Mouse (Mus musculus): ENCODE results near the gene Hoxa13. TPM values are rescaled to one million over a fixed set of nuclear protein-coding genes. Genes with fewer than 3 reads are reported as not detected.

Hoxa13 gene
- polyA plus RNA-seq, 1 experiment, result not detected

DNA sequence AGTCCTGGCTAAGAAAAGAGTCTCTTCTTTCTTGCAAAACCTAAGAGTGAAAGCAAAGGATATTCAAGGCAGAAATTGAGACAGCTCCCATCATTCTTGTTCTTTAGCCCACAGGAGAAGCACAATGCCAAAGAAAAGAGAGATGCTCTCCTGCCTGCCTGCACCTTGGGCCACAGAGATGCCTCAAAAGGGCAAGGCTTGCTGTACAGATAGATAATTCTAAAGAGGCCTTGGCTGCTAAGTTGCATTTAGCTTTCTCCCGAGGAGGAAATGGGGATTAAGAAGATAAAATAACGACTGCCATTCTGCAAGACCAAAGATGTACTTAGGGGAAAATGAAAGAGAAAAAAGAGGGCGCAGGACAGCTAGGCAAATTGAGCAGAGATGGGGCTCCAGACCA, 13.8 kb downstream of the Hoxa13 start:
- no peak overlapping the region for H3K4me3 ChIP-seq (replicated peaks; ENCODE audit: extremely low read depth, low read depth, low read length)
- peaks cover 2% of the 10 kb centered on the region for H3K4me1 ChIP-seq (ENCODE audit: control insufficient read depth, insufficient read depth, low read length)
- no peak for TF ChIP-seq CTCF (IDR thresholded peaks at IDR 0.05; ENCODE audit: insufficient read depth, low read length)
- 8% methylated on average over 3 of the region's 3 CpGs for WGBS
- no peak for DNase-seq

DNA sequence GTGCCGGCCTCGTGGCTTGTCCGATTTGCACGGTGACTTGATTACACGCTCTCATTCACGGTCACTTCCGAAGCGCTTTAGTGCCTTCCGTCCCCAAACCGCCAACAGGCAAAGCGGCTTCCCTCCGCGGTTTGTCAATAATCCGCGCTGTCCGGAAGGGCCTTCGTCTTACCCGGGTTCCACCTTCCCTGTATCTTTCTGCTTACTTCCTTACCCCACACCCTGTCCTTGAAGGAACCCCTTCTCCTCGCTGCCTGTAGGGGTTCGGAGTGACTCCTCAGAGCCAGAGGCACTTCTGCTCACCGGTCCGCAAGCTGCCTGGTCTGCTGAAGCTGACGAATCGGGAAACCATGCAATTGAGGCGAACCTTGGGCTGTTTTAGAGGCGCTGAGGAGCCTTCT, 14.3 kb downstream of the Hoxa13 start:
- no peak for DNase-seq
- Histone ChIP-seq H3K4me1 (ENCODE audit: control insufficient read depth, insufficient read depth, low read length) (peaks cover 2% of the 10 kb centered on the region), H3K4me3 (replicated peaks; ENCODE audit: extremely low read depth, low read depth, low read length) (no peak overlapping the region)
- TF ChIP-seq POLR2A (IDR thresholded peaks at IDR 0.05; ENCODE audit: borderline replicate concordance, extremely low read depth, low read depth, low read length), result no peak
- no peak for TF ChIP-seq CTCF (IDR thresholded peaks at IDR 0.05; ENCODE audit: insufficient read depth, low read length)
- WGBS, result 2% methylated on average over 26 of the region's 26 CpGs

DNA sequence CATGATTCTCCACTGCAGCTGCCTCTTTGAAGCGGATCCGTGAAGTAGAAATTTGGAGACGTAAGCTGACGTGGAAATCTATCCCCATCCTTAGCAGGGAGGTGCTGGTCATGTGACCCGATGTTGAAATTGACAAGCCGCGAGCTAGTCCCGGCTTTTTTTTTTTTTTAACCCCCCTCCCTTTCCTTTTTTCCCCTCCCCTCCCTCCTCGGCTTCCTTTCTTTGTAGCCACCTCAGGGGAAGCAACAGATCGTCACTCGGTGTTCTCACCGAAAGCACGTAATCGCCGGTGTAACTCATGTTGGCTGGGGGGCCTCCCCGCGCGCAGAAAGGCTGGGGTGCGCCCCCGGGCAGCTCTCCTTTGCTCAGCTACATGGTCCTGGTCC, 14.9 kb downstream of the Hoxa13 start, which contains the start of gene Hoxa11:
Gene Hoxa11 (minus strand): TSS at position 54 of the 386 bp plus-strand sequence.
- Histone ChIP-seq H3K4me3 (replicated peaks; ENCODE audit: extremely low read depth, low read depth, low read length) (no peak within 1 kb of the TSS), H3K4me1 (ENCODE audit: control insufficient read depth, insufficient read depth, low read length) (peaks cover 2% of the 10 kb centered on the region)
- WGBS, result 4% methylated on average over 20 of the region's 20 CpGs
- DNase-seq, result no peak
- TF ChIP-seq CTCF (IDR thresholded peaks at IDR 0.05; ENCODE audit: insufficient read depth, low read length) (no peak), POLR2A (IDR thresholded peaks at IDR 0.05; ENCODE audit: borderline replicate concordance, extremely low read depth, low read depth, low read length) (no peak)

DNA sequence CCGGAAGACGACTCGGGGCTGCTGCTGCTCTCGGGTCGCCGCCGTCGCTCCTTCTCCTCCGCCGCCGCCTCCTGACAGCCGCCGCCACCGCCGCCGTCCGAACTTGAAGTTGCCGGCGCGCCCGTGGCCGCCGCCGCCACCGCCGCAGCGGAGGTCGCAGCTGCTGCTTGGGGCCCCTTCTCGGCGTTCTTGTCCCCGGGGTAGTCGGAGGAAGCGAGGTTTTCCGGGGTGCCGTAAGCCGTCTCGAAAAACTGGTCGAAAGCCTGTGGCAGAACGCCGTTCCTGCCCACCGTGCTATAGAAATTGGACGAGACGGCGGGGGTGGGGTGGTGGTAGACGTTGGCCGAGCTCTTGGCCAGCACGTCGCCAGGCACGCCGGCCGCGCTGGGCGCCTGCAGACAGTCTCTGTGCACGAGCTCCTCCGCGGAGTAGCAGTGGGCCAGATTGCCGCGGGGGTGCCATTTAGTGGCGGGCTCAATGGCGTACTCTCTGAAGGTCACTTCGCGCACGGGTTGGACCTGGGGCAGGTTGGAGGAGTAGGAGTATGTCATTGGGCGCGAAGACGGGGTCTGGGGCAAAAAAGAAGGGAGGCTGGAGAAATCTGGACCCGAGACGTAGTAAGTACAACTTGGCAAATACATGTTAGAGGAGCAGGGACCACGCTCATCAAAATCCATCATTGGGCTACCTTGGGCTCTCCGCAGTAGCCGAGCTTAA, 15.5 kb downstream of the Hoxa13 start:
- TF ChIP-seq POLR2A (IDR thresholded peaks at IDR 0.05; ENCODE audit: borderline replicate concordance, extremely low read depth, low read depth, low read length) (no peak), CTCF (IDR thresholded peaks at IDR 0.05; ENCODE audit: insufficient read depth, low read length) (no peak)
- no peak overlapping the region for H3K4me3 ChIP-seq (replicated peaks; ENCODE audit: extremely low read depth, low read depth, low read length)
- WGBS, result 4% methylated on average over 71 of the region's 71 CpGs
- no peak for DNase-seq
- peaks cover 2% of the 10 kb centered on the region for H3K4me1 ChIP-seq (ENCODE audit: control insufficient read depth, insufficient read depth, low read length)

DNA sequence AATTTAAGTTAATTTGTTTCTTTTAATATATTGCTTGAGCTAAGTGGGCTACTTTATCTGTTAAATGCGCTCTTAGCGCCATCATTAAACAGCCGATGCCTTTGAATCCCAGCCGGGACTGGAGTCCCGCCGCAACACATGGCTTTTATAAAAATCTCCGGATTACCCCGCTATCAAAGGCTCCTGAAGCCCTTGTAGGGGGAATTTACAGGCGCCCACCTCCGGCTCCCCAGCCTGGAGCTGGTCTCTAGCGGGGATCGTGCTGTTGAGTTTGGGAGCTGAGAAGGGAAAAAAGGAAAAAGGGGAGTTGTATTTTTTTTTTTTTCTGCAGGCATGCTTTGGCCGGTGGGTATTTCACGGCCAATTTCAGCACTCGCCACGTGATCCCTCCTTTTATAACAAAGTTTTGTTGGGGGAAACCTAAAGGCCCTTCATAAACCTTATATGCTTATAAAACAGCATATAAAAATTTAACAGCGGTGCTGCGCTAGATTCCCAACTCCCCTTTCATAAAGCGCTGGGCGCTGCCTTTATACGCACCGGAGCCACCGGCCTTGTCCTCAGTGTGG, 16.1 kb downstream of the Hoxa13 start:
- Histone ChIP-seq H3K4me3 (replicated peaks; ENCODE audit: extremely low read depth, low read depth, low read length) (no peak overlapping the region), H3K4me1 (ENCODE audit: control insufficient read depth, insufficient read depth, low read length) (peaks cover 2% of the 10 kb centered on the region)
- WGBS, result 8% methylated on average over 23 of the region's 23 CpGs
- no peak for DNase-seq
- no peak for TF ChIP-seq POLR2A (IDR thresholded peaks at IDR 0.05; ENCODE audit: borderline replicate concordance, extremely low read depth, low read depth, low read length)
- no peak for TF ChIP-seq CTCF (IDR thresholded peaks at IDR 0.05; ENCODE audit: insufficient read depth, low read length)

DNA sequence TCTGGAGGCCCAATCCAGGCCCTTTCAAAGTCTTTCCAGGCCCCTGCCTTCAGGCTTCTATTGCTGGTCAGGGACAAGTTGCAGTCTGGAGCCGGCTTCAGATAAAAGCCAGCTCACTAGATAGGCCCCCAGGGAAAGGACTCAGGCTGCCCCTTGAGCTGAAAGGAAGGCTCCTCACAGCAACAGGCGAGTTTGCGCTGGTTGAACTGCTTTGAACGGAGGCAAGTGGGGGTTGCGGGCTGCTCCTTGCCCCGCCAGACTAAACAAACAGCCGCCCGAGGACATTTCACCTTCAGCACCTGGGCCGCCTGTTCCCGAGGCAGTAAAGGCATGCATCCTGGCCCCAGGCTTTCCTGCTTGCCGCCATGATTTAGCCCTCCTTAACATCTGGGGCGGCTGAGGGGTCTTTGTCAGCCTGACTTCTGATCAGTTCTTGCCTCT, 17.0 kb downstream of the Hoxa13 start:
- 14% methylated on average over 12 of the region's 12 CpGs for WGBS
- DNase-seq, result no peak
- H3K4me3 ChIP-seq (replicated peaks; ENCODE audit: extremely low read depth, low read depth, low read length), result no peak overlapping the region

DNA sequence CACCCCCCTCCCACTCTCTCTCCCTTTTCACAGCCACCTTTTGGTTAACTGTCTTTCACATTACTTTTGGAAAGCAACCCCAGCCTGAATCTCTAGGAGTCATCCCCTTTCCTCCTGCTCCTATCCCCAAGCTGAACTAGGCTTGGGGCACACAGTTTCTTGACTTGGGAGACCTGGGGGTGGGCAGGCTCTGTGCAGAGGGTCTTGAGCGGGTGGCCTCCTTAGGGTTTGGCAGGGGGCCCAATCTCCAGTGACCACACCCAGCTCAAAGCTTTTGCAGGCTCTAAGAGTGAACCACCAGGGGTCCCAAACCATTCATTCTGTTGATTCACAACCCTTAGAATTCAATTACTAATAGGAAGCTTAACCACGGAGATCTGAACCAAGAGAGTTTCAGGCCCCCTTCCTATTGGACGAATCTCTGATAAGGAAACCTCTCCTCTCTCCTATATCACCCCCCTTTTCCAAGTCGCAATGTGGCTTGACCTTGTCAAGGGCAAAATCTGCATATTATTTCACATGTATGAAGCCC, 17.8 kb downstream of the Hoxa13 start:
- Histone ChIP-seq H3K4me3 (replicated peaks; ENCODE audit: extremely low read depth, low read depth, low read length) (no peak overlapping the region), H3K4me1 (ENCODE audit: control insufficient read depth, insufficient read depth, low read length) (peaks cover 2% of the 10 kb centered on the region)
- TF ChIP-seq POLR2A (IDR thresholded peaks at IDR 0.05; ENCODE audit: borderline replicate concordance, extremely low read depth, low read depth, low read length) (no peak), CTCF (IDR thresholded peaks at IDR 0.05; ENCODE audit: insufficient read depth, low read length) (no peak)
- no peak for DNase-seq
- WGBS, result 11% methylated on average over 4 of the region's 4 CpGs

More for the DNA sequence above, 17.0 kb downstream of the Hoxa13 start:
- peaks cover 2% of the 10 kb centered on the region for H3K4me1 ChIP-seq (ENCODE audit: control insufficient read depth, insufficient read depth, low read length)
- TF ChIP-seq POLR2A (IDR thresholded peaks at IDR 0.05; ENCODE audit: borderline replicate concordance, extremely low read depth, low read depth, low read length), result no peak
- TF ChIP-seq CTCF (IDR thresholded peaks at IDR 0.05; ENCODE audit: insufficient read depth, low read length), result no peak

DNA sequence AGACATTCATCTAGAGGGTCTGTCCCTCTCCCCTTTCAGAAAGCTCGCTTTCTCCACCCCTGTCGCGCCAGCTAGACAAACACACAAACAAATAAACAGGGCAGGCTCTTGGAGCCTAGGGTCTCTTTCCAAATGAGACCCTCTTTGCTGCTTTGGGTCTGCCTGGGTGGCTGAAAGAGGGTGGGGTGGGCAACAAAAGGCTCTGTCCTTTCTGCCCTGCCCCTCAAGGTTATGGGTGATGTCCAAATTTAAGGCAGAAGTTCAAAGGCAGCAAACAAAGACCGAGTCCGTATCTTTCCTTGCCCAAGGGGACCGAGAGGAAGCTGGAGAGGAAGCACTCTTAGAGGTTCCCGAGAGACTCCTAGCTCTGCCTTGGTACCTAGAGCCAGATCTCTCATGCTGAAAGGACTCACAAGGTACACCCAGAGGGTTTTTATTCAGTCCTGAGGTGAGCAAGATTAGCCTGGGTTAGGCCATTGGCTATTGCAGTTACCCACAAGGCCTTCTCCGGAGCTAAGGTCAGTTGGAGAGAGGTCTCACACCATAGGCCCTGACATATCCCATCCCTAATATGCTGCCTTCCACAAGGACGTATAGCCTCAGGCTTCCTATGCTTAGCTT, 19.6 kb downstream of the Hoxa13 start:
- WGBS, result 11% methylated on average over 9 of the region's 9 CpGs
- TF ChIP-seq POLR2A (IDR thresholded peaks at IDR 0.05; ENCODE audit: borderline replicate concordance, extremely low read depth, low read depth, low read length), result no peak
- TF ChIP-seq CTCF (IDR thresholded peaks at IDR 0.05; ENCODE audit: insufficient read depth, low read length), result no peak
- H3K4me1 ChIP-seq (ENCODE audit: control insufficient read depth, insufficient read depth, low read length), result no peaks in the 10 kb centered on the region; the same call in 1 of the 2 replicates
- no peak overlapping the region for H3K4me3 ChIP-seq (replicated peaks; ENCODE audit: extremely low read depth, low read depth, low read length)
- DNase-seq, result no peak

DNA sequence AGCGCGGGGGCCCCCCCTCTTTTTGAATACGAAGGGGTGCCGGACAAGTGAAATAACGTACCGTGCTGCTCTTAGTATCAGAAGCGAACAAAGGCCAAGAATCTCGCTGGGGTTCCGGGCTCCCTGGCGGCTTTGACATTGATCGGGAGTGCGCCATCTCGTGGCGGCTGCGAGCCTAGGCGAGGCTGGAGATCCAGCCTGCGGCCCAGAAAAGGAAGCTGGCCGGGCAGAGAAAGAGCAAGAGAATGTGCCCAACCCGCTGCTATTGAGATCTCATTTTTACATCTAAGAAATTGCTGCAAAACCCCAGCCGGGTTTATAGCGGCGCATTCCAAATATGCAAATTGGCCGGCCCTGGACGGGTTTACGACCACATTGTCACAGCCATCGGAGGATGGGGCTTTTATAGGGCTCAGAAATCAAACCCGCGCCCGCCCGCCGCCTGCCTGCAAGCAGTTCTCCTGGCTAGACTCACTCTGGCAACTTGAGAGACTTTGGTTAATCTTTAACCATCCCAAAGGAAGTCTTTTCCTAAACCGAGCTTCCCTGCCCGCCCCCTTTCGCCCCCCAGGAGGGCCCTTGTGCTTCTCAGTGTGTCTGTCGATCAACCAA, 20.2 kb downstream of the Hoxa13 start, which contains the start of gene Hoxa10:
Gene Hoxa10 (minus strand): TSS at position 466 of the 612 bp plus-strand sequence.
- 6% methylated on average over 35 of the region's 35 CpGs for WGBS
- Histone ChIP-seq H3K4me3 (replicated peaks; ENCODE audit: extremely low read depth, low read depth, low read length) (no peak within 1 kb of the TSS), H3K4me1 (ENCODE audit: control insufficient read depth, insufficient read depth, low read length) (no peaks in the 10 kb centered on the region)
- TF ChIP-seq CTCF (IDR thresholded peaks at IDR 0.05; ENCODE audit: insufficient read depth, low read length), result peak; percentile 61
- TF ChIP-seq POLR2A (IDR thresholded peaks at IDR 0.05; ENCODE audit: borderline replicate concordance, extremely low read depth, low read depth, low read length), result no peak
- DNase-seq, result no peak

Data from lung, adult 2 months (tissue).